Mouse (Mus musculus) monocyte, adult 59 days (primary cell): ENCODE measurements around the gene Oser1. TPM values are rescaled to one million over a fixed set of nuclear protein-coding genes. Genes with fewer than 3 reads are reported as not detected.

Experiments used
- total RNA-seq, 2 experiments: library from RNA; stranded (reverse); gene quantifications; one replicate each; pipeline ENCODE4 v1.2.4; 2023

The Oser1 gene
- total RNA-seq: 100 to 1,000 TPM in 1 of 2 experiments, 10 to 100 TPM in 1; 97.8 to 120 TPM

DNA sequence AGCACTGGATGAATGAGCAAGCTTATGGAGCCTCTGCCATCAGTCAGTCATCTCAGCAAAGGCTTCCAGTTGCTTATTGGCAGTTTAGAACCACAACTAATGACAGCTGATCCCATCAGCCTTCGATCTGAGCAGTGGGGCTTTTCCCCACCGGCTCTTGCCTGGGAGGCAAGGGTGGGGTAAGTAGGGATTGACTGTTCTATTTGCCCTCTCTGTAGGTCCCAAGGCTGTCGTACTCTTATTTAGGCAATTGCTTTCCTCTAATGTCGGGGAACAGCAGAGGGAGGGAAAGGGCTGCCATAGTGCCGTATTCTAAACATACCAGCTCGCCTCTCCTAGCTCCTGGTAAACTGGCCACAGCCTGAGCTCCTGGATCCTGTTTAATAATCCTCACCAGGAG is at the start of gene Oser1:
Gene Oser1, minus strand, starts transcription at position 101 of the 400 bp plus-strand sequence.

GRCm38 (mm10) chr2:163472466-163472851 is 48.0 kb upstream of the Oser1 start, which contains the start of gene Fitm2:
Gene Fitm2, minus strand, starts transcription at chr2:163472629.

GRCm38 (mm10) chr2:163438246-163438618 is 13.7 kb upstream of the Oser1 start, which contains the start of gene Gdap1l1:
Gene Gdap1l1, plus strand, starts transcription at chr2:163438476.

GRCm38 (mm10) chr2:163397905-163398304 is 26.6 kb downstream of the Oser1 start, which contains the start of gene Jph2:
Gene Jph2, minus strand, starts transcription at chr2:163397993.

Other genes starting within 250 kb of the Oser1 start
- gene Tox2, start 221.6 kb downstream of the Oser1 start, total RNA-seq: under 1 TPM; 0.24 to 0.29 TPM
- gene Jph2, start 26.7 kb downstream of the Oser1 start, total RNA-seq: not detected
- not detected for gene Gdap1l1, start 13.8 kb upstream of the Oser1 start, total RNA-seq
- gene Fitm2, start 47.9 kb upstream of the Oser1 start, total RNA-seq: 1 to 10 TPM; 1.5 to 1.9 TPM
- gene R3hdml, start 67.6 kb upstream of the Oser1 start, total RNA-seq: not detected
- gene Hnf4a, start 82.1 kb upstream of the Oser1 start, total RNA-seq: not detected
- gene Ttpal, start 177.6 kb upstream of the Oser1 start, total RNA-seq: 10 to 100 TPM; 38.7 to 44.4 TPM
- gene Serinc3, start 220.4 kb upstream of the Oser1 start, total RNA-seq: 100 to 1,000 TPM; 685 to 714 TPM
- 10 to 100 TPM; 36.0 to 45.9 TPM for gene Pkig, start 233.7 kb upstream of the Oser1 start, total RNA-seq